Mouse (Mus musculus) hindbrain, postnatal 0 days (tissue): ENCODE measurements around the gene Brms1l. TPM values are rescaled to one million over a fixed set of nuclear protein-coding genes. Genes with fewer than 3 reads are reported as not detected.

Experiments used
- ATAC-seq: fragments of 200-750 bp; cut with Nextera tagmentation; 2 replicates; pipeline ENCODE4 v1.8.0; 2017; ENCODE audit warnings: mild to moderate bottlenecking, moderate TSS enrichment, moderate library complexity
- DNase-seq: peaks from one replicate; pipeline ENCODE4 v3.0.0-alpha.2; 2015; ENCODE audit warnings: low spot score
- H3K27ac ChIP-seq: fragments of 300-500 bp; sonication (generic); 2 replicates; pipeline ENCODE4 v1.5.1; 2014; ENCODE audit warnings: mild to moderate bottlenecking
- H3K27me3 ChIP-seq: fragments of 300-500 bp; sonication (generic); 2 replicates; pipeline ENCODE4 v1.6.1; 2014; ENCODE audit warnings: low read length, mixed read lengths; ENCODE audit not compliant: insufficient read depth
- H3K36me3 ChIP-seq: fragments of 300-500 bp; sonication (generic); 2 replicates; pipeline ENCODE4 v1.6.1; 2014; ENCODE audit warnings: low read length, mixed read lengths; ENCODE audit not compliant: insufficient read depth
- H3K4me1 ChIP-seq: fragments of 300-500 bp; sonication (generic); 2 replicates; pipeline ENCODE4 v1.6.1; 2014; ENCODE audit warnings: antibody characterized with exemption, low read length, mixed read lengths; ENCODE audit not compliant: insufficient read depth
- H3K4me2 ChIP-seq: fragments of 300-500 bp; sonication (generic); 2 replicates; pipeline ENCODE4 v1.6.1; 2014; ENCODE audit warnings: low read depth, mild to moderate bottlenecking, low read length, moderate library complexity, mixed read lengths
- H3K4me3 ChIP-seq: fragments of 300-500 bp; sonication (generic); 2 replicates; pipeline ENCODE4 v1.5.1; 2014; ENCODE audit warnings: low read length
- H3K9ac ChIP-seq: fragments of 300-500 bp; sonication (generic); replicated peaks from 2 replicates; pipeline ENCODE4 v1.6.1; 2014; ENCODE audit warnings: mild to moderate bottlenecking, low read length, moderate library complexity, mixed read lengths
- H3K9me3 ChIP-seq: fragments of 300-500 bp; sonication (generic); 2 replicates; pipeline ENCODE4 v1.6.1; 2016; ENCODE audit warnings: low read length, mixed read lengths
- CTCF ChIP-seq: IDR thresholded peaks from 2 replicates; pipeline ENCODE4 v1.5.1; 2016; ENCODE audit warnings: antibody characterized with exemption, control low read depth, low read depth
- WGBS: fragments of 180-500 bp; shearing (Covaris S2); extraction: QIAGEN DNeasy Blood & Tissue Kit; methylation state at CpG from one replicate; pipeline ENCODE4 v1.1.7; 2014; 5-methylcytosine and 5-hydroxymethylcytosine counted together
- polyA plus RNA-seq: library from polyadenylated mRNA; unstranded; fragments of >200 nt; fragmentation: Nextera tagmentation; extraction: Ambion mirVana; gene quantifications from 2 replicates; pipeline ENCODE4 v1.2.1, GENCODE M21; 2015
- total RNA-seq: library from RNA; depleted of rRNA; stranded (reverse); fragments of >200 nt; gene quantifications from 2 replicates; pipeline ENCODE4 v1.2.3, GENCODE M21; 2014

Gene Brms1l
- total and polyA plus RNA-seq, 2 experiments from 2014 or later, result 29.1 to 39.3 TPM

GRCm38 (mm10) chr12:55859409-55860349 lies 23.6 kb downstream of the Brms1l start:
- no peak for TF ChIP-seq CTCF
- ATAC-seq (no peak), DNase-seq (no peak)
- Histone ChIP-seq H3K36me3 (peaks cover 26% of the 10 kb centered on the region), H3K4me2 (no peak overlapping the region), H3K27ac (no peak overlapping the region), H3K4me3 (no peak overlapping the region), H3K27me3 (no peaks in the 10 kb centered on the region), H3K9me3 (0 out of 2 replicates have a peak, but pooled peaks cover 2% of the 10 kb centered on the region), H3K9ac (no peak overlapping the region), H3K4me1 (no peaks in the 10 kb centered on the region)
- WGBS, result 97% methylated on average over 17 of the region's 17 CpGs

GRCm38 (mm10) chr12:55860631-55861030 lies 24.5 kb downstream of the Brms1l start:
- TF ChIP-seq CTCF, result no peak
- H3K27ac ChIP-seq, result no peak overlapping the region
- H3K9ac ChIP-seq, result no peak overlapping the region
- 0 out of 2 replicates have a peak, but pooled peaks cover 2% of the 10 kb centered on the region for H3K9me3 ChIP-seq
- DNase-seq, result no peak
- H3K4me2 ChIP-seq, result no peak overlapping the region
- no peaks in the 10 kb centered on the region for H3K27me3 ChIP-seq
- no peak for ATAC-seq
- no peaks in the 10 kb centered on the region for H3K4me1 ChIP-seq
- H3K36me3 ChIP-seq, result peaks cover 28% of the 10 kb centered on the region
- WGBS, result 97% methylated on average over 7 of the region's 7 CpGs
- H3K4me3 ChIP-seq, result no peak overlapping the region

GRCm38 (mm10) chr12:55867738-55868137 lies 31.6 kb downstream of the Brms1l start:
- peaks cover 32% of the 10 kb centered on the region for H3K36me3 ChIP-seq
- 94% methylated on average over 4 of the region's 4 CpGs for WGBS
- no peaks in the 10 kb centered on the region for H3K9me3 ChIP-seq
- H3K4me1 ChIP-seq, result no peaks in the 10 kb centered on the region
- ATAC-seq (no peak), DNase-seq (no peak)
- H3K27ac ChIP-seq, result no peak overlapping the region
- H3K4me2 ChIP-seq, result no peak overlapping the region
- H3K9ac ChIP-seq, result no peak overlapping the region
- no peak for TF ChIP-seq CTCF
- no peak overlapping the region for H3K4me3 ChIP-seq
- no peaks in the 10 kb centered on the region for H3K27me3 ChIP-seq

- no peaks in the 10 kb centered on the region for H3K9me3 ChIP-seq
- no peaks in the 10 kb centered on the region for H3K27me3 ChIP-seq
- ATAC-seq, result no peak
- H3K4me3 ChIP-seq, result no peak overlapping the region
- no peak for DNase-seq
- H3K9ac ChIP-seq, result no peak overlapping the region
- 94% methylated on average over 5 of the region's 5 CpGs for WGBS
- TF ChIP-seq CTCF, result no peak
- H3K36me3 ChIP-seq, result peaks cover 32% of the 10 kb centered on the region
- H3K27ac ChIP-seq, result no peak overlapping the region
- H3K4me1 ChIP-seq, result no peaks in the 10 kb centered on the region
- H3K4me2 ChIP-seq, result no peak overlapping the region
These were observed 33.6 kb downstream of the Brms1l start for GRCm38 (mm10) chr12:55869622-55870322.

GRCm38 (mm10) chr12:55885449-55885848 lies 49.3 kb downstream of the Brms1l start:
- TF ChIP-seq CTCF, result peak; percentile 60
- ATAC-seq, result no peak
- Histone ChIP-seq H3K36me3 (no peaks in the 10 kb centered on the region), H3K27me3 (no peaks in the 10 kb centered on the region), H3K9ac (no peak overlapping the region), H3K4me2 (no peak overlapping the region), H3K4me1 (no peaks in the 10 kb centered on the region), H3K9me3 (no peaks in the 10 kb centered on the region), H3K4me3 (no peak overlapping the region), H3K27ac (no peak overlapping the region)
- DNase-seq, result peak; percentile 56
- 51% methylated on average over 4 of the region's 4 CpGs for WGBS

- no peak for ATAC-seq
- peak overlapping the region; percentile 19; the same call in 1 of the 2 replicates for H3K4me2 ChIP-seq
- TF ChIP-seq CTCF, result peak; percentile 58
- WGBS, result 25% methylated on average over 5 of the region's 5 CpGs
- no peak overlapping the region for H3K27ac ChIP-seq
- no peaks in the 10 kb centered on the region for H3K9me3 ChIP-seq
- no peaks in the 10 kb centered on the region for H3K4me1 ChIP-seq
- H3K9ac ChIP-seq, result no peak overlapping the region
- peak; percentile 53 for DNase-seq
- H3K4me3 ChIP-seq, result no peak overlapping the region
- H3K27me3 ChIP-seq, result no peaks in the 10 kb centered on the region
- H3K36me3 ChIP-seq, result no peaks in the 10 kb centered on the region
These were observed 52.4 kb downstream of the Brms1l start for GRCm38 (mm10) chr12:55888570-55888969.
